Mouse (Mus musculus) erythroblast, adult 5-6 weeks (primary cell): ENCODE data around the gene Adamts2. TPM values are rescaled to one million over a fixed set of nuclear protein-coding genes. Genes with fewer than 3 reads are reported as not detected.

ENCODE experiments used
- ATAC-seq: replicated peaks from 2 replicates; pipeline ENCODE4 v1.8.0; 2016; ENCODE audit warnings: moderate number of reproducible peaks, mild to moderate bottlenecking, moderate TSS enrichment, inconsistent platforms; ENCODE audit not compliant: poor library complexity, low FRiP score, severe bottlenecking
- total RNA-seq, 2 experiments: library from RNA; stranded (forward) in 1 of 2; stranded (reverse) in 1 of 2; fragments of 150-400 nt in 1 of 2; fragments of 200-764, 138-1000 nt in 1 of 2; gene quantifications; 2 replicates each; pipeline versions ENCODE4 v1.2.3 to v1.2.4; 2015 to 2017; ENCODE audit warnings: low replicate concordance in 2 of 2

The Adamts2 gene
- total RNA-seq, 2 experiments from 2014 or later: 0.09 TPM; not detected in 1

- no peak for ATAC-seq
Measured at GRCm38 (mm10) chr11:50798836-50799235, 197.0 kb downstream of the Adamts2 start.

DNA sequence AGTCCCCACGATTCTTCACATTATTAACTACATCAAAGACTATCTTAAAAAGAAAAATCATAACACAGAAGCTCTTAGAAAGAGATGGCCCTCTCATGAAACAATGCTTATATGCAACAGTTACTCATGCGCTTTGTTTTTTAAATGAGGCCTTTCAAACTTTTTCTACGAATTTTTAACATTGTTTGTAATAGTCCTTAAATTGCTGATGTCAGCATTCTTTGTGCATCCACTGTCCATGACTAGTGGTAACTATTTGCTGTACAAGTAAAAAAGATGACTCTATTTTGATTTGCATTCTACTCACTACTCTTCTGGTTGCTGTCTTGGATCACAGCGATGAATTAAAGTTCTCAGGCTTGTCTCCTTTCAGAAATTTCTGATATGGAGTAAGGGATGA, 212.3 kb downstream of the Adamts2 start:
- no peak for ATAC-seq

- ATAC-seq: no peak
Measured at GRCm38 (mm10) chr11:50826214-50826613, 224.3 kb downstream of the Adamts2 start.

DNA sequence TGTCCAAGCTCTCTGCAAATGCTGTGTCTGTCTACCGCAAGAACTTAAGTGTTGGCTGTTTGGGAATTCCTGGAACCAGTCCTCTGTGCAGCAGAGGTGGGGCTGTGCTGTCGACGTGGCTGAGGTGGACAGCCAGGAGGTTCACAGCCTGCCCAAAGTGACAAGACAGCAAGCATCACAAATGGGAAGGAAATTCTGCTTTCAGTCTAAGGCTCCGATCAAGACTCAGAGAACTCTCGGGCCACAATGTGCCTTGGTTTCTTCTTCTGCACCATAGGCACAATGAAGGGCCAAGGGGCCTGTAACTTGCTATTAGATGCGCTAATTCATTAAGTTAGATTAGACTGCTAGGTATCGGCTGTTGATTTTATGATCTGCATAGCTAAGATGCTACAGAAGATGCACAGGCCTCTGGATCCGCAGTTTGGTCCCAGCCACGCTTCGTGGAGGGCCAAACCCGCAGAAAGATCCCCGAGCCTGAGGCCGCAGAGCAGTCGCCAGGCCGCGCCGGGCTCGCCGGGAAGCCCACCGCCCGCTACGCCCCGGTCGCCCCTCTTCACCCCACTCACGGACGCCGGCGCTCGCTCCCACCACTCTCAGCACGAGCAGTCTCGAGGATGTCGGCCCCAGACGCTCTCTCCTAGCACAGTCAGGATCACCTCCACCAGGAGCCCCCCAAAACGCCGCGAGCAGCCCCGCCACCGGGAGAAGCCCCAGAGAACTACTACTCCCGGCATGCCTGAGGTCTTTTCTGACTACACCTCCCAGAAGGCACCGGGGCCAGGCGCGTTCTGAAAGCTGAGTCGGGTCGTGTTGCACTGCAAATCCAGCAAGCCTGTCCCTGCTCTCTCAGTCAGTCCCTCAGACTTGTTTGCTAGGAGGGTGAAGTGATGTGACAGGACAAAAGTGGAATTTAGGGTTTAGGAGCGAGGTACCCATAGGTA, 225.4 kb downstream of the Adamts2 start, which contains the start of gene Zfp354c:
TSS of gene Zfp354c (minus strand) at position 715 of the 944 bp plus-strand sequence.
- no peak; the same call in 1 of the 2 replicates for ATAC-seq

GRCm38 (mm10) chr11:50835727-50836126, 233.8 kb downstream of the Adamts2 start:
- no peak for ATAC-seq

DNA sequence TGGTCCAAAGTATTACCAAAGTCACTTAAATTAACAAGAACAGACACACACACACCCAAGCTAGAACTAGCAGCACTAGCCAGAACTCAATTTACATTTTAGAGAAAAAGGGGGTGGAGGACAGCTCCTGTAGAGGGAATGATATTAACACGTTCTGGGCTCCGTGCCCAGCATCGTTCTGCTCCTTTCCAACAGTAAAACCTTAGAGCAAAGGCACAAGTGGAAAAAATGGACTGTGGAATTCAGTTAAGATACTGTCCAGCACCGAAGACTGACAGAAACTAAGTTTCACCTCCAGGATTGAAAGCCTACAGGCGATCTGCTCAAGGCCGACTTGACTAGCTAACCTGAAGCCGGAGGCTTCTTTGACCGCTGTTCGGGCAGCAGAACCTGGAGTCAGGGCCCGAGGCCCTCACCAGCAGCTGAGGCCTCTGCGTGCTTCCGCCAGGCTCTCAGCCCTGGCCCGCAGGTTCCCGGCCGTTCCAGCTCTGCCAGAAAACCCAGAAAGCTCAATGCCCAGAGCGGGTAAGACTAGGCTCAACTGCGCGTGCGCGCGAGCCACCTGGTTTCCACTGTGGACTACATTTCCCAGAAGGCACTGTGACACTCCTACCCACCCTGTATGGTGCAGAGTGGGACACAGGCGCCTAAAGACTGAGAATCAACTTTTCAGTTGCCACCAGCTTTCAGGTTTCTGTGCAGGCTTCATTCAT, 239.3 kb downstream of the Adamts2 start, which contains the start of gene Zfp879:
TSS of gene Zfp879 (minus strand) at position 530 of the 713 bp plus-strand sequence.
- ATAC-seq: no peak

GRCm38 (mm10) chr11:50845951-50846350, 244.1 kb downstream of the Adamts2 start:
- no peak for ATAC-seq

DNA sequence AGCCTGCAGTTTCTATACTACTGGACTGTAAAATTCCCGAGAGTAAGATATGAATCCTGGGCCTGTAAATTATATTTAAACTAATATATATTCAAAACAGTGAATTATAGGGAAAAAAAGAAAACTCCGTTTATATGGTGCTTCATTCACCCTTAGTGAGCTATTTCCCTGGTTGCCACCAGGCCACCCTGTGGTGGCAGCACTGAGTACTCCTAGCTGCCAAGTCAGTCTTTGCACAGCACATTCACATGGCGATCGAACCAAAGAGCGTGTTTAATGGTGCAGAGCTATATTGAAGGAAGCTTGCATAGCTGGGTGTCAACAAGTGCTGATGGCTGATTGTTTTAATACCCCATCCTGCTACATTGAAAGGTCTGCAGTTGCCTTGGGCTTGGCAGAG, 245.2 kb downstream of the Adamts2 start:
- ATAC-seq: no peak

DNA sequence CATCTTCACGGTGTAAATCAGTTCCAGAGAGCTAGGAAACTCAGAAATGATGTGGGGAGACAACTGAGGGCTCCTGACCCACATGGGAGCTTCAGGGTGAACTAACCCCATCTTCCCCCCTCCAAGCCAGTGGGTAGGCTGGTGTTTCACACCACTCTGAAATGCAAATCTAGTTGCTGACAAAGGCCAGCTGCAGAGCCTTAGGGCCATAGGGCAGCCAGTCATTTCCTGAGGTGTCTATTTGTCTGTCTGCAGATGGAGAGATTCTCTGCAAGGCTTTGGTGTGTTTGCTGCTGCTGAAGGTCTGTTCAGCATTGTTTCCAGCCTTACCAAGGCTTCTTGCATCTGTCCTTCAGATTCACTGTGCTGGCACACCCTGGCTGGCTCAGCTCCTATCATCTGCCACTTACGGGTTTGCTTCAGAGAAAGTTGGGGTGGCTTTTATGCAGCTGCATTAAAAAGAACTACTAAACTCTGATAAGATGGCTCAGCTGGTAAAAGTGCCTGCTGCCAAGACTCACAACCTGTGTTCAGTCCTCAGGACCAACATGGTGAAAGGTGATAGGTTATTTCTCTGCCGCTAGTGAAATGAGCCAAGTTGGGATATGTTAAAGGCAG, 246.7 kb downstream of the Adamts2 start:
- no peak for ATAC-seq

- no peak for ATAC-seq
Measured at GRCm38 (mm10) chr11:50849310-50849709, 247.4 kb downstream of the Adamts2 start.

DNA sequence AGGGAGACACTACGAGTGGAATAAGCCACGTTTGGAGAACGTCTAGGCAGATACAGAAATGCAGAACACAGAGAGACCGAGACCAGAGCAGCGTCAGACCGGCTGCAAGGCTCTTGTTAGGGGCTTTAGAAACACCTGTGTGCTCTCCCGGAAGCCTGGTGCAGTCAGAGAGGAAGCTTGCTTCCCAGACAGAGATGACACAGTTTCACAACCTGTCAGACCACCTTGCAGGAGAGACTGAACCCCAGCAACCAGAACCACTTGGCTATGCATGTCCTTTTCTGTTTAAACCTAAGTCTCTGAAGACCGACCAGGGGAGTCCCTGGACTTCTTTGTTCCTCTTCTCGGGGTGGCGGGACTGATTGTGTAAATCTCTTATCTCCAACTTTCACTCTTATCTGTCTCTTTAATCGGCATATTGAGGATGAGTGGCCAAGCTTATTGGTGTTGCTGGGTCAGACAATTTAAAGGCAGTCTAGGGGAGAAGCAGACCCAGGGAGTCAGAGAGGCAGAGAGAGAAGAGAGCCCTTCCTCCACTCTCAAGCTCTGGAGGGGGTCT, 248.4 kb downstream of the Adamts2 start, which contains the start of gene Grm6:
TSS of gene Grm6 (plus strand) at position 509 of the 559 bp plus-strand sequence.
- no peak for ATAC-seq

DNA sequence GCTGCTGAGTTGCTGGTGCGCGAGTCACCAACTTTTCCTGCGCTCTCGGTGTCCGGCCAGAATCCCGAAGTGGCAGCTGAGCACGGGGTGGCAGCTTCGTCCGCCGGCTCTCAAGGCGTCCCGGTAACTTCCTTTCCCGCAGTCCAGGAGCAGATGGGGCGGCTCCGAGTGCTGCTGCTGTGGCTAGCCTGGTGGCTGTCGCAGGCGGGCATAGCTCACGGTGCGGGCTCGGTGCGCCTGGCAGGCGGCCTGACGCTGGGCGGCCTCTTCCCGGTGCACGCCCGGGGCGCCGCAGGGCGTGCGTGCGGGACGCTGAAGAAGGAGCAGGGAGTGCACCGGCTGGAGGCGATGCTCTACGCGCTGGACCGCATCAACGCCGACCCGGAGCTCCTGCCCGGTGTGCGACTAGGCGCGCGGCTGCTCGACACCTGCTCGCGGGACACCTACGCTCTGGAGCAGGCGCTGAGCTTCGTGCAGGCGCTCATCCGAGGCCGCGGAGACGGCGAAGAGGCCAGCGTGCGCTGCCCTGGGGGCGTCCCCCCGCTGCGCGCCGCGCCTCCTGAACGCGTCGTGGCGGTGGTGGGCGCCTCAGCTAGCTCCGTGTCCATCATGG, 249.2 kb downstream of the Adamts2 start:
- no peak for ATAC-seq

Other genes starting within 250 kb of the Adamts2 start
- gene Cby3, start 247.6 kb upstream of the Adamts2 start, total RNA-seq (2015; ENCODE audit: low replicate concordance): not detected in 2 replicates
- gene Cby3, start 247.6 kb upstream of the Adamts2 start, total RNA-seq (2017; ENCODE audit: low replicate concordance): not detected in 2 replicates
- gene Hnrnph1, start 225.1 kb upstream of the Adamts2 start, total RNA-seq (2015; ENCODE audit: low replicate concordance): 162 and 237 TPM in 2 replicates
- 155 and 222 TPM in 2 replicates for gene Hnrnph1, start 225.1 kb upstream of the Adamts2 start, total RNA-seq (2017; ENCODE audit: low replicate concordance)
- 7.3 and 8.6 TPM in 2 replicates for gene Rufy1, start 171.0 kb upstream of the Adamts2 start, total RNA-seq (2015; ENCODE audit: low replicate concordance)
- 7.6 and 7.7 TPM in 2 replicates for gene Rufy1, start 171.0 kb upstream of the Adamts2 start, total RNA-seq (2017; ENCODE audit: low replicate concordance)
- not detected in 2 replicates for gene Zfp354c, start 225.6 kb downstream of the Adamts2 start, total RNA-seq (2015; ENCODE audit: low replicate concordance)
- gene Zfp354c, start 225.6 kb downstream of the Adamts2 start, total RNA-seq (2017; ENCODE audit: low replicate concordance): 0.84 TPM in 1 of 2 replicates, not detected in the other
- gene Zfp879, start 239.5 kb downstream of the Adamts2 start, total RNA-seq (2015; ENCODE audit: low replicate concordance): not detected in 2 replicates
- not detected in 2 replicates for gene Zfp879, start 239.5 kb downstream of the Adamts2 start, total RNA-seq (2017; ENCODE audit: low replicate concordance)
- 2.3 TPM in 1 of 2 replicates, not detected in the other for gene Grm6, start 248.6 kb downstream of the Adamts2 start, total RNA-seq (2015; ENCODE audit: low replicate concordance)
- not detected in 2 replicates for gene Grm6, start 248.6 kb downstream of the Adamts2 start, total RNA-seq (2017; ENCODE audit: low replicate concordance)